Mouse (Mus musculus): ENCODE measurements around the gene Rfx2.

The Rfx2 gene

GRCm38 (mm10) chr17:56830411-56831110 lies at the start of gene Rfx2:
TSS of gene Rfx2 (minus strand) at chr17:56831013.
- DNase-seq (ENCODE audit: low read depth, low spot score) = peak; percentile 54

GRCm38 (mm10) chr17:56877426-56877825 lies 46.6 kb upstream of the Rfx2 start:
- peak; percentile 92 for DNase-seq (ENCODE audit: low read depth, low spot score)

- peak; percentile 86 for DNase-seq (ENCODE audit: low read depth, low spot score)
Measured at GRCm38 (mm10) chr17:56876981-56877380, 46.2 kb upstream of the Rfx2 start.

DNA sequence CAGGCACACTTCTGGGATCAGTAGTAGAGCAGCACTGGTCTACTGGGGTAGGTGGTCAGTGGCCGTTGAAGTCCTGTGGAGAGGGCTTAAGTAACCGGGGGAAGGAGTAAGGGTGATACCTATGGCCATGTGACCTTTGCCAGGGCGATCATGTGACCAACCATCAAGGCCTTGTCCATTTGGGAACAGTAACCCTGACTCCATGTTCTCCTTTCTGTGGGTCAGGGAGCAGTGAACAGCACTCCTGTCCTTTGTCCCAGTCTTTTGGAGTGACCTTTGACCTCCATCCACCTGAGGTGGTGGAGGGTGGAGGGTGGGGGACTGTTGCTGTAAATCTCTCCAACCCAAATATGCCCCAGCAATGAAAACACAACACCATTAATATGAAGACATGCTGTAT lies 45.7 kb upstream of the Rfx2 start:
- peak; percentile 78 for DNase-seq (ENCODE audit: low read depth, low spot score)

GRCm38 (mm10) chr17:56874936-56875651 lies 44.3 kb upstream of the Rfx2 start, which contains the start of gene 1700061G19Rik:
TSS of gene 1700061G19Rik (plus strand) at chr17:56875477.
- DNase-seq (ENCODE audit: low read depth, low spot score) = no peak

- DNase-seq (ENCODE audit: low read depth, low spot score) = no peak
Measured at GRCm38 (mm10) chr17:56874237-56874636, 43.4 kb upstream of the Rfx2 start, which contains the start of gene Acsbg2. TSS of gene Acsbg2 (minus strand) at chr17:56874447.

GRCm38 (mm10) chr17:56872512-56872911 lies 41.7 kb upstream of the Rfx2 start:
- DNase-seq (ENCODE audit: low read depth, low spot score) = peak; percentile 71

DNA sequence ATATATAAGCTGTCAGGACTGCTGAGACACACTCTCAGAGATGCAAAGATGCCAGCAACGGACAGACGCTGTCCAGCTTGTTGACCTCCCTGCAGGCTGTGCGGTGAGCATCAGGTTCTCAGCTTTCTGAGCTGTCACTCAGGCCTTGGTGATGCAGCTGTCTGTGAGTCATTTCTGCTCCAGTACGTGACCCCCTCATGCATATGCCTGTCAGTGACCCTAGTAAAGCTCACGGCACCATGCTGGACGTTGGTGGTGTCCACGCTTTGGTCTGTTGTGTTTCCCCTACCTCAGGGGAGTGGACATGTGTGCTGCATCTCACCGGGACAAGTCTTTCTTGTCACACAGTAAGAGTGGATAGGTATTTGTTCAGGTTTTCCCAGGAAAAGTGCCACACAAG lies 41.0 kb upstream of the Rfx2 start:
- DNase-seq (ENCODE audit: low read depth, low spot score) = no peak

- DNase-seq (ENCODE audit: low read depth, low spot score) = peak; percentile 85
Measured at GRCm38 (mm10) chr17:56870287-56870953, 39.6 kb upstream of the Rfx2 start.

DNA sequence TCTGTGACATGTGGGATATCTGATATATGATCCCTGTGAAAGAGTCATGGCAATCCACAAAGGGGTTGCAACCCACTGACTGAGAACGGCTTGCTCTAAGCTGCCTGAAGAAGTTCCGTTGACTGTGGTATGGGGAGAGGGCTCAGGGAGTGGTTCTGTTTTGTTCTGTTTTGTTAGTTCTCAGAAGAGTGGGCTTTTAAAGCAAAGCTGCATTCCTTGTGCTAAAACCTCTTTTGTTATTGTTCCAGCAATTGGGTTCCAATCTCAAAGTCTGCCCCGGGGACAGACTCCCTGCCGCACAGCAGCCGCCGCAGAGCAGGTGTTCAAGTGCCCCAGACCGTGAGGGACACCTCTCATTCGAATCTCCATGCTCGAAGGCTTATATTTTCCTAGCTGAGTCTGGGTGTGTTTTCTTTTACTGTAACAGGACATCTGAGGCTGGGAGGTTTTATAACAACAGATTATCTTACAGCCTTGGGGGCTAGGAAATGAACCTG lies 38.7 kb upstream of the Rfx2 start:
- DNase-seq (ENCODE audit: low read depth, low spot score) = peak; percentile 96

DNA sequence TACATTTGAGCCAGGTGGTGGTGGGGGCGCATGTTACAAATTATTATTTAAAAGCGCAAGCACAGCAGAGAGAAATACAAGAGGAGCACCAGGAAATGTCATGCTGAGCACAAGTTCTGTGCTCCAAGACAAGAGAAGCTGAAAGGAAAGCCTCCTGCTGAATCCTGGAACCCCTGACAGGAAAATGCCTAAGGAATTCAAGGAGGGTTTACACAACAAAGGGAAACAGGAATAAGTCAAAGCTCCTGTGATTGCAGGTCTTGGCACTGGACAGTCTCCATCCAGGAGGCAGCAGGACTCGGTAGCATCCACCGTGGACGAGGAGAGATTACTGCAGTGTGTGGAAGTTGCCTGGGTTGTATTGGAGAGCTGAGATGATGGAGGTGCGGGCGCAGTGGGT lies 35.3 kb upstream of the Rfx2 start:
- DNase-seq (ENCODE audit: low read depth, low spot score) = peak; percentile 91

DNA sequence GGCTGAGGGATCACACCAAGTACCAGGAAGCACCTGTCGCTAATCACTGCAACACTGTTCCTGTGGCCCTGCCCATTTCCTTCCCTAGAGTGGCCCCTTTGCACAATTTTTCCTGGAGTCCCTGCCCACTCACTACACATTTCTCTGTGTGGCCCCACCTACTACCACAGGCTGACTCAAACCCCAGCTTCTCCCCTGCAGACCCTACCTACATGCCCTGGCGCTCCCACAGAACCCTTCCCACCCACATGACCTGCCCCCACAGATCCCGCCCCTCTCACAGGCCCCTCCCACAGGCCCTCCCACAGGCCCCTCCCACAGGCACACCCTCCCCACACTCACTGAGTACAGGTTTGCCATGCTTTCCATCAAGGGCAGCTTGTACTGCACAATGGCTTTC lies 30.4 kb upstream of the Rfx2 start:
- peak; percentile 91 for DNase-seq (ENCODE audit: low read depth, low spot score)

DNA sequence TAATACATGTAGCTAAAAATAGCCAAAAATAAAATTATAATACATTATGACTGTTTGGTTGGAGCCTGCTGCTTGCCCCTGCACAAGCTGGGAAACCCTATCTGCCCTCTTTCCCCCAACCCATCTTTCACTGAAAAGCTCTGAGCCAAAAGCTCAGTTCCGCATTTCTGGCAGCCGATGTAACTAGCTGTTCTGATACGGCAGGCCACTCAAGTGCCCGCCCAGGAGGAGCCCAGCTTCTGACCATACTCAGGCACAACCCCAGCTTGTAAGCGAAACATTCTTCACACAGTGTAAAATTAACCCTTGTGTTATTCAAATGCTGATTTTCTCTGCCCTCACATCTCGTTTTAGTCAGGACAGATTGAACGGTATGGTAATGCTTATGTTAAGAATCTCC lies 28.1 kb upstream of the Rfx2 start:
- DNase-seq (ENCODE audit: low read depth, low spot score) = no peak

GRCm38 (mm10) chr17:56858216-56858615 lies 27.4 kb upstream of the Rfx2 start:
- DNase-seq (ENCODE audit: low read depth, low spot score) = peak; percentile 89

DNA sequence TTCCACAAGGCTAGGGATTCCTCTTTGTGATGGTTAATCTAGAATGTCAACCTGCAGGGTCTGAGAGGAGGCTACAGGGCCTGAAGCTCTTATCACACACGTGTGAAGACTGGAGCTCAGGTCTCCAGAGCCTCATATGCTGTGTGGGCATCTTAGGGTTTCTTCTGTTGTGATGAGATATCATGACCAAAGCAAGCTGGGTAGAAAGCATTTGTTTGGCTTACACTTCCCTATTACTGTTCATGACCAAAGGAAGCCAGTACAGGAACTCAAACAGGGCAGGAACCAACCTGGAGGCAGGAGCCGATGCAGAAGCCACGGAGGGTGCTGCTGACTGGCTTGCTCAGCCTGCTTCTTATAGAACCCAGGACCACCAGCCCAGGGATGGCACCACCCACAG lies 24.6 kb upstream of the Rfx2 start:
- DNase-seq (ENCODE audit: low read depth, low spot score) = no peak

- DNase-seq (ENCODE audit: low read depth, low spot score) = no peak
Measured at GRCm38 (mm10) chr17:56851167-56851566, 20.4 kb upstream of the Rfx2 start.

DNA sequence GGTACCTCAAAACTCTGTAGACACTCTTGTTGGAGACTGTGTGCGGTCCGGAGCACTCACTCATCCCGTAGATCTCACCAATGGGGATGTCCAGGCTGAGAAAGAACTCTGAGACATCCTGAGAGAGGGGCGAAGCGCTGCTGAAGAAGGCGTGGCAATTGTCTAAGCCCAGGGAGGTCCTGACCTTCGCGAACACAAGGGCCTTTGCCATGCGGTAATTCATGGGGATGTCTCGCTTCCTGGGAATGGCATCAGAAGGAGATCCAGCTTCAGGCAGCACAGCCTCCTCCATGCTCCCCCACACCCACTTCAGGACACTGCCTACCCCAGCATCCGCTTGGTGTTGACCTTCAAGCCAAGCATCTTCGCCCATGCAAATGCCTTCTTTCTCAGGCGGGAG lies 18.9 kb upstream of the Rfx2 start:
- no peak for DNase-seq (ENCODE audit: low read depth, low spot score)

DNA sequence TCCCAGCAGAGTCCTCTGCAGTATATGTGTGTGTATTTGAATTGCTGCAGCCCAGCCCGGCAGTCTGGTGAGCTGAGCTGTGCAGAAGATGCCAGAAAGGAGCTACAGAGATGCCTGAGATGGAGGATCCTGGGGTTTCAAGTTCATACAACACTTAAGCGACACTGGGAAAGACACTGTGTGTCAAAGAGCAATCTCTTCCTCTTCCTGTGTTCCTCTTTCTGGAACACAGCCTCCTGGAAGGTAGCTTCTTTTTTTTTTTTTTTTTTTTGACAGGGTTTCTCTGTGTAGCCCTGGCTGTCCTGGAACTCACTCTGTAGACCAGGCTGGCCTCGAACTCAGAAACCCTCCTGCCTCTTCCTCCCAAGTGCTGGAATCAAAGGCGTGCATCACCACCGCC lies 18.0 kb upstream of the Rfx2 start:
- no peak for DNase-seq (ENCODE audit: low read depth, low spot score)

DNA sequence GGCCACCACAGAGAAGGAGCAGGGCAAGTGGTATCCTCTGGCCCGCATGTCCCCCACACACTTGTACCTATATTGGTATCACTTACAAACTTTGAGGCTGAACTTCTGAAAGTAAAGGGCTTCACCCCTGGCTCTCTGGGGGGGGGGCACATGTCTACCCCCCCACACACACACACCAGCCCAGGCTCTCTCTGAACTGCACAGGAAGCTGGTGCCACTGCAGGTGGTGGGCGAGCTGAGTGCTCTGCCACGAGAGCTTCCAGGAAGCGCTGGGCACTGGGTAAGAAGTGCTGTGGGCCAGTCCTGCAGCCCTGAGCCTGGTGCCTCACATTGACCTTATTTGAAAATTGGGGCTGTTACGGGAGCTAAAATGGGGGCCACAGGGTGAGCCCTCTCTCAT lies 12.9 kb upstream of the Rfx2 start:
- DNase-seq (ENCODE audit: low read depth, low spot score) = no peak

GRCm38 (mm10) chr17:56842173-56842572 lies 11.4 kb upstream of the Rfx2 start:
- DNase-seq (ENCODE audit: low read depth, low spot score) = no peak

- no peak for DNase-seq (ENCODE audit: low read depth, low spot score)
Measured at GRCm38 (mm10) chr17:56840524-56840923, 9.7 kb upstream of the Rfx2 start.

DNA sequence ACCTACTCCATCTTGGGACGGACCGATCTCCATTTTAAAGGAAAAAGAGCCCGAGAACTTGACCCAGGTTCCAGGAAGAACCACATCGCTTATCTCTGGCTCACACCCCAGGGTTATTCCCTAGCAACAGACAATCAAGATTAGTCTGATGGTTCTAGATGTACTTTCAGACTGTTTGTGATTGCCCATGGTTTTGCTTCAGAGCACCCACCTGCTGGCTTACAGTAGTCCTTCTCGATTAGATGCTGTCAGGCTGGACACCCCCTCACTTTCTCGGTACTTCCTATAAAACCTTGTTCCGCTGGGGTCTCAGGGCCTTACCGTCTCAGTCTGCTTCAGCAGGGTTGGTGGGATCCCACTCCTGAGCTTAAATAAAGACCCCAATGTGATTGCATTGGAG lies 5.5 kb upstream of the Rfx2 start:
- no peak for DNase-seq (ENCODE audit: low read depth, low spot score)

Data from R1 (cell line).